Mouse (Mus musculus) testis, adult 2 months (tissue): ENCODE results near the gene Nacc2. TPM values are rescaled to one million over a fixed set of nuclear protein-coding genes. Genes with fewer than 3 reads are reported as not detected.

ENCODE experiments used
- H3K27ac ChIP-seq: fragments of 200-500 bp; 2 replicates; pipeline ENCODE4 v1.5.1; 2012; ENCODE audit warnings: low read depth, low read length; ENCODE audit not compliant: control insufficient read depth, insufficient read depth
- H3K27me3 ChIP-seq: fragments of 200-500 bp; 2 replicates; pipeline ENCODE4 v1.6.1; 2012; ENCODE audit warnings: mild to moderate bottlenecking, low read length, moderate library complexity; ENCODE audit not compliant: control insufficient read depth, insufficient read depth
- H3K36me3 ChIP-seq: fragments of 200-500 bp; 2 replicates; pipeline ENCODE4 v1.6.1; 2012; ENCODE audit warnings: mild to moderate bottlenecking, low read length; ENCODE audit not compliant: control insufficient read depth, insufficient read depth
- H3K4me1 ChIP-seq: fragments of 200-500 bp; 2 replicates; pipeline ENCODE4 v1.6.1; 2012; ENCODE audit warnings: low read length; ENCODE audit not compliant: control insufficient read depth, insufficient read depth
- H3K4me3 ChIP-seq: fragments of 200-500 bp; 2 replicates; pipeline ENCODE4 v1.5.1; 2012; ENCODE audit warnings: low read depth, mild to moderate bottlenecking, low read length, moderate library complexity, mixed read lengths; ENCODE audit not compliant: control insufficient read depth
- CTCF ChIP-seq: fragments of 200-500 bp; IDR thresholded peaks from 2 replicates; pipeline ENCODE4 v1.5.1; 2012; ENCODE audit warnings: low read depth, mild to moderate bottlenecking, inconsistent platforms, low read length, moderate library complexity; ENCODE audit not compliant: control insufficient read depth, insufficient read depth, insufficient replicate concordance
- POLR2A ChIP-seq: fragments of 200-500 bp; IDR thresholded peaks from 2 replicates; pipeline ENCODE4 v1.6.1; 2012; ENCODE audit warnings: low read depth, mild to moderate bottlenecking, inconsistent platforms, low read length, moderate library complexity; ENCODE audit not compliant: control insufficient read depth
- polyA plus RNA-seq: library from polyadenylated mRNA; depleted of rRNA; stranded (reverse); fragments of >200 nt; gene quantifications from 2 replicates; pipeline ENCODE4 v1.2.3, GENCODE M21; 2012

The Nacc2 gene
- polyA plus RNA-seq, 1 experiment: 5.2 TPM

GRCm38 (mm10) chr2:26138252-26139033 is 15.4 kb upstream of the Nacc2 start:
- no peaks in the 10 kb centered on the region for H3K27me3 ChIP-seq
- no peak for TF ChIP-seq POLR2A
- no peak for TF ChIP-seq CTCF
- no peak overlapping the region for H3K27ac ChIP-seq
- H3K4me1 ChIP-seq: peaks cover 17% of the 10 kb centered on the region
- H3K4me3 ChIP-seq: peak overlapping the region; percentile 22
- H3K36me3 ChIP-seq: peaks cover 4% of the 10 kb centered on the region

GRCm38 (mm10) chr2:26134591-26134990 is 11.6 kb upstream of the Nacc2 start:
- Histone ChIP-seq H3K4me3 (no peak overlapping the region), H3K36me3 (peaks cover 4% of the 10 kb centered on the region), H3K27ac (no peak overlapping the region), H3K27me3 (no peaks in the 10 kb centered on the region), H3K4me1 (peaks cover 28% of the 10 kb centered on the region)
- no peak for TF ChIP-seq POLR2A
- TF ChIP-seq CTCF: no peak

GRCm38 (mm10) chr2:26132628-26133551 is 9.9 kb upstream of the Nacc2 start:
- H3K4me1 ChIP-seq: peaks cover 17% of the 10 kb centered on the region

GRCm38 (mm10) chr2:26131327-26131726 is 8.3 kb upstream of the Nacc2 start:
- H3K4me1 ChIP-seq: peaks cover 17% of the 10 kb centered on the region
- H3K27me3 ChIP-seq: no peaks in the 10 kb centered on the region
- no peak overlapping the region; the same call in 1 of the 2 replicates for H3K27ac ChIP-seq
- no peak for TF ChIP-seq POLR2A
- no peak for TF ChIP-seq CTCF
- H3K4me3 ChIP-seq: no peak overlapping the region
- H3K36me3 ChIP-seq: no peaks in the 10 kb centered on the region

More at GRCm38 (mm10) chr2:26132628-26133551, 9.9 kb upstream of the Nacc2 start:
- TF ChIP-seq CTCF (no peak), POLR2A (no peak; the same call in 1 of the 2 replicates)
- no peaks in the 10 kb centered on the region for H3K27me3 ChIP-seq
- peak overlapping the region; percentile 80 for H3K27ac ChIP-seq
- H3K4me3 ChIP-seq: peak overlapping the region; percentile 49
- peaks cover 4% of the 10 kb centered on the region for H3K36me3 ChIP-seq

GRCm38 (mm10) chr2:26129962-26130361 is 6.9 kb upstream of the Nacc2 start:
- peaks cover 17% of the 10 kb centered on the region for H3K4me1 ChIP-seq
- no peak for TF ChIP-seq CTCF
- no peak for TF ChIP-seq POLR2A
- H3K4me3 ChIP-seq: no peak overlapping the region
- H3K27ac ChIP-seq: peak overlapping the region; percentile 30
- H3K36me3 ChIP-seq: no peaks in the 10 kb centered on the region
- no peaks in the 10 kb centered on the region for H3K27me3 ChIP-seq

DNA sequence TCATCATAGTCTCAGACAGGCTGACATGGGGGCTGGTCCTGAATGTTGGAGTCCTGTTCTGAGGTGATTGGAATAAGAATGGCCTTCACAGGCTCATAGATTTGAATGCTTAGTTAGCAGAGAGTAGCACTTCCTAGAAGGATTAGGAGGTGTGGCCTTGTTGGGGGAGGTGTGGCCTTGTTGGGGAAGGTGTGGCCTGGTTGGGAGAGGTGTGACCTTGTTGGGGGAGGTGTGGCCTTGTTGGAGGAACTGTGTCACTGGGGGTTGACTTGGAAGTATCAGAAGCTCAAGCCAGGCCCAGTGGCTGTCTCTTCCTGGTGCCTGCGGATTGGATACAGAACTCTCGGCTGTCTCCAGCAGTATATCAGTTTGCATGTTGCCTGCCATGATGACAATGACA is 6.3 kb upstream of the Nacc2 start:
- no peaks in the 10 kb centered on the region for H3K27me3 ChIP-seq
- no peak overlapping the region for H3K27ac ChIP-seq
- no peak overlapping the region for H3K4me3 ChIP-seq
- TF ChIP-seq POLR2A (no peak), CTCF (no peak)
- no peaks in the 10 kb centered on the region for H3K36me3 ChIP-seq
- H3K4me1 ChIP-seq: peaks cover 17% of the 10 kb centered on the region
